In genomic region chr9:41579107-41580014, GRCm38 (mm10) we compare ENCODE assay signal across 8 mouse cellular contexts.
DNase-seq lines count a peak whose midpoint lies in the region; ATAC-seq lines count a peak whose summit lies in the region.

No protein-coding gene starts in this region.

- peak overlapping the region; percentile 76 for H3K4me3 ChIP-seq in hindbrain, embryonic 14.5 days (replicated peaks; ENCODE audit: low read length)

- peak overlapping the region; percentile 99 for H3K27ac ChIP-seq in hindbrain, embryonic 14.5 days

- peak overlapping the region; percentile 98 for H3K4me2 ChIP-seq in hindbrain, embryonic 14.5 days (replicated peaks)

- peak overlapping the region; percentile 100 for H3K9ac ChIP-seq in hindbrain, embryonic 14.5 days

- no peaks in the 10 kb centered on the region for H3K36me3 ChIP-seq in hindbrain, embryonic 14.5 days (replicated peaks; ENCODE audit: control insufficient read depth, insufficient read depth)

- 15% methylated on average over 13 of the region's 13 CpGs for WGBS in hindbrain, embryonic 14.5 days

- peak; percentile 85 for DNase-seq in MN1 (ENCODE audit: low spot score)
- DNase-seq in cerebellum, postnatal 14 days: peak; percentile 40 to 52
- peak; percentile 68 to 79 for DNase-seq in frontal cortex, postnatal 36 days (ENCODE audit: low spot score in 2 of 2)
- DNase-seq in hindbrain, embryonic 14.5 days (ENCODE audit: low spot score): peak; percentile 81
- peak; percentile 63 to 85 for DNase-seq in layer of hippocampus, postnatal 14 days (ENCODE audit: low spot score in 2 of 2)
- peak; percentile 73 for DNase-seq in lung, postnatal 10 days
- peak; percentile 82 to 89 for DNase-seq in right cerebral cortex, postnatal 10 days (ENCODE audit: low spot score in 2 of 2)

- no peaks in the 10 kb centered on the region for H3K9me3 ChIP-seq in hindbrain, embryonic 14.5 days (ENCODE audit: control insufficient read depth, low read length)

- no peaks in the 10 kb centered on the region for H3K27me3 ChIP-seq in hindbrain, embryonic 14.5 days (ENCODE audit: control insufficient read depth, insufficient read depth, low read length)

- peaks cover 30% of the 10 kb centered on the region for H3K4me1 ChIP-seq in hindbrain, embryonic 14.5 days (replicated peaks; ENCODE audit: control insufficient read depth, insufficient read depth, low read length)

- ATAC-seq in hindbrain, embryonic 14.5 days (ENCODE audit: low FRiP score): peak; percentile 75
- no peak for ATAC-seq in granulocyte monocyte progenitor cell, adult 5-6 weeks (replicated peaks; ENCODE audit: poor library complexity, severe bottlenecking)
